Mouse (Mus musculus) c-Kit-positive CD71-negative TER-119-negative erythroid progenitor cells, embryonic 14.5 days (primary cell): ENCODE data around the gene Hoxb3.

Experiments used
- DNase-seq: peaks from one replicate; pipeline ENCODE4 v3.0.0-alpha.2; 2013; ENCODE audit warnings: low read depth

The Hoxb3 gene

DNA sequence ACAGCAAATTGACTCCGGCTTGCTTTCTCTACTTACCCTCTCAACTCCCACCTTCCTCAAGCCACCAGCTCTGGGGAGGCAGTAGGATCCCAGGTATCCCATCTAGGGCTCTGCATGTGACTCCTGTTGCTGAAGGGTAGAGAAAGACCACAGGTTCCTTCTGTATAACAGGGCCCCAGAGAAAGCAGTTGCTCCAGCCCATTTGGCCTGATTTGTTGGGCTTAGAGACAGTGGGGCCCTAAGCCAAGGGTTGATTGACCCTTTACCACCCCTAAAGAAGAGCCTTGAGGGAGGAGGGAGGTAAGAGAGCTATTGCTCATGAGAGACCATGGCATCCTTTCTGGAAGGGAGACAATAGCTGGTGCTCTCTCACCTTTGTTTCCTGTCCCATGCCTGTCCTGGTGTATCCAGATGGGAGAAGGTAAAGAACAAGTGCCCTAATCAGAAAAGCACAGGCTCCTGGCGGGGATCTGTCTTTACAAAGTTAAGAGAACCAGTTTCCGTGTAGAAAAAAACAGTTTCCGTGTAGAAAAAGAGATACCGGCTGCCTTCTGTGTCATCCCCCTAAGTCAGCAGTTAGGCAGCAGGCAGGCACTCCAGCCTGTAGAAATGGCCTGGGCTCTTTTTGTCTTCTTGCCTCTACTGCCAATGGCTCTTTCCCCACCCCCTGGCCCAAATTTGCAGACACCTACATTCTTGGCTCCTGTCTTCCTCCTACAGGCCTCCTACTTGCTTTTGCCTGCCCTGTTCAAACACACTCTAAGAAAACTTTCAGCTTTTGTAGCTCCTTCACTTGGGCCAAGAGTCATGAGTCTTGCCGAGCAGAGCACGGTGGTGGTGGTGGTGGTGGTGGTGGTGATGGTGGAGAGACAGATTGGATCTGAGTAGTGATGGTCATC is 16.1 kb downstream of the Hoxb3 start:
- DNase-seq: no peak

DNA sequence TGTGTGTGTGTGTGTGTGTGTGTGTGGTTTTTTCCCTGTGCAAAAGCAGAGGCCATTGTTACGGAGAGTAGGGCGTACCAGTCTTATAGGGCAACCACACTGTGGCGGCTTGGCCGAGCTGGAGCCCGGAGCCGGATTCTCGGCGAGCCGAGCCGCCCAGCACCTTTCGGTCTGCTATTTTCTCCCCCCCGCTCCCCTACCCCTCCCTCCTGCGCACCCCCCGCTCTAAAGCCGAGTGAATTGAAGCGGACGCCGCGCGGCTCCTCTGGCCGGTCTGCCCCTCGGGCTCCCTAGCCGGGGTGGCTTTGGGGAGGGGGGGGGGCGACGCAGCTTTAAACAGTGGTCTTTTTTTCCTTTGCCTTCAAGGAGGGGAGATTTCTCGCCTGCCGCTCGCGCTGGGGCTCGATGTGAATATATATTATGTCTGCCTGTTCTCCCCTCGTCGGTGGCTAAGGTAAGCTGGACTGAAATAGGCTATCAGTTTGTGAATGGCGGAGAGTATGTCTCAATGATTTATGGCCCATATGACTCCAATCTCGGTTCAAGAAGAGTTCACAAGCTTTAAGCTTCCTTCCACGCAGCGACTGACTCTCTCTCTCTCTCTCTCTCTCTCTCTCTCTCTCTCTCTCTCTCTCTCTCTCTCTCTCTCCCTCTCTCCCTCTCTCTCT is 17.7 kb downstream of the Hoxb3 start:
- no peak for DNase-seq

DNA sequence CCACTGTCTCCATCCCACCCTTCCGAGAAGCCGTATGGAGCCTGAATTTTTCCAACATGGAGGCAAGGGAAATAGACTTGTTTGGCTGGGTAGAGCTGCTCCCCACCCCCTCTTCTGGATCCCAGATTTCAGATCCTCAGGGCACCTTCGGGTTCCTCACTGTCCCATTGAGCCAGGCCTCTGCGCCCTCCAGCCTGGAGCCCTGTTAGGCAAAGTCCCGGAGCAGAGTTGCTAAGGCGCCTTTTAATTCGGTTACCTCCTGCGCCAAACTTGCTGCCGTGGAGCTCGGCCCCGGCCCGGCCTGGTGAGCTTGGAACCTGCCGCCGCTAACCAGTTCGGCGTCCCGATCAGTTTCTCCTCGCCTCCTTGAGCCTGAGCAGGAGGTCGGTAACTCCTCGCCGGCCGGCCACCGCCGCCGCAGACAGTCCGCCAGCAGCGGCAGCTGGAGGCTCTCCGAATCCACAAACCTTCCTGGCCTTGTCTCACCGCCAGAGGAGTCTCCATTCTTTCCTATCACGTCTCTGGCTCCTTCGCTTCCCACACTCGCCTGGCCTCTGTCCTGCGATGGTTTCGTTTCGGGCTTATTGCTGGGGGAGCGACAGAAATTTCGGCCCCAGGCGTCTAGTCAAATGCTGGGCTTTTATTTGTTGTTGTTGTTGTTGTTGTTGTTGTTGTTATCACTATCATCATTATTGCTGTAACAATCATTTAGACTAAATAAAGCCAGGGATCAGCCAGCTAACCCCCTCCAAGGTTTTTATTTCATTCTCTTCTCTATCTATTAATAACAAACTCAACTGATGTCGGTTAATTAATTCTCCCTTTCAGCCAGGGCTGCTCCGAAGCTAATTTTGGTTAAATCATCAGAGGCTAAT is 18.8 kb downstream of the Hoxb3 start:
- DNase-seq: no peak

DNA sequence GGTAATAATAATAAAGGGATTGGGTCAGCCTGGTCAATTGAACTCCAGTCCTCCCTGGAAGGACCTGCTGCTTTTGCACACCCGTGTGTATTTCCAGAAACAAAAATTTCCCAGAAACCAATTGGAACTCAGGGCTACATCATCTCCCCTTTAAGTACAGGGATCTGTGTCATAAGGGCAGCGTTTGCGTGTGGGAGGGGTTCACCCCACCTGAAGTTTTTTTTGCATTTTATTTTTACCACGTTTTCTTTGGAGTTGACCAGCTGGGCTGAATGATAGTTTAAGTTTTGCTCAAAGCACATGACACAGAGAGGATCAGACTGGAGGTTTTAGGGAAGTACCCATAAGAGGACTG is 19.4 kb downstream of the Hoxb3 start:
- DNase-seq: no peak

DNA sequence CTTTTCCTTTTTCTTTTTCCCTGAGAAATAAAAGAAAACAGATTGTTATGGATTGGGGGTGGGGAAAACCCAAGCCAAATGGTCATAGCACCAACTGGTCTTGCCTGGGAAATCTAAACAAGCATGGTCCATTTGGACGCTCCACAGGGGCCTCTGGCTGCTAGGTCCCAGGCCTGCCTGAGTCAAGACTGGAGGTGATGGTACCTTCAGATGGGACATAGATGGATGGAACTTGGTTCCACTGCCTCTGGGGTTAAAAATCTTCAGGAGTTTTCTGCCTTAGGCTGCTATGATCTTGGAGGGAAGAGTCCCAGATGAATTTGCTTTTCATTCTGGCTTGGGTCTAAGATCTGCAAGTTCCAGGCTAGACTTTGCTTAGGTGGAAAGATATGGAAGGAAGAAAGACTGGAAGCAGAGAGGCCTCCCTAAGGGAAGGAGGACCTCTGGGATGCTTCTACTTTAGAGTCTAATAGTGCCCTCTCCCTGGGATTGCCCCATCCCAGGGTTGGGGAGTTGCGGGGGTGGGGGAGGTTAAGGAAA is 20.1 kb downstream of the Hoxb3 start:
- DNase-seq: no peak

DNA sequence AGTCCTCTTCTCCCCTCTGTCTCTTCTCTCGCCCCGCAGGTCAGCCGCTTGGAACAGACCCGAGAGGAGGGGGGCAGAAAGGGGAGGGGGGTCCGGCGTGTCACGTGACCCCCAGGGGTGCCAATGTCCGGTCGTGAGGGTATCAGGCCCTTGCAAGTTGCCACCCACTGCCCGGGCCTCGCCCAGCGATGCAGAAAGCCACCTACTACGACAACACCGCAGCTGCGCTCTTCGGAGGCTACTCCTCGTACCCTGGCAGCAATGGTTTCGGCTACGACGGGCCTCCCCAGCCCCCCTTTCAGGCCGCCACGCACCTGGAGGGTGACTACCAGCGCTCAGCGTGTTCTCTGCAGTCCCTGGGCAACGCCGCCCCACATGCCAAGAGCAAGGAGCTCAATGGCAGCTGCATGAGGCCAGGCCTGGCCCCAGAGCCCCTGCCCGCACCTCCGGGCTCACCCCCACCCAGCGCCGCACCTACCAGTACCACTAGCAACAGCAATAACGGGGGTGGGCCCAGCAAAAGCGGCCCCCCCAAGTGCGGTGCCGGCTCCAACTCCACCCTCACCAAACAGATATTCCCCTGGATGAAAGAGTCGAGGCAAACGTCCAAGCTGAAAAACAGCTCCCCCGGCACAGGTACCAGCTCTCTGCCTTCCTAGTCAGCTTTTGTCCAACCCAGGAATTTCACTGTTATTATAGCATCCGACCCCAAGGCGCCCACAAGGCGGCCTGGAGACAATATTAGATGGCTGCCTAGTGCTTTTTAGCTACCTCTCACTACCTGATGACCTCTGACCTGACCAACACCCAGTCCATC is 21.1 kb downstream of the Hoxb3 start:
- no peak for DNase-seq

DNA sequence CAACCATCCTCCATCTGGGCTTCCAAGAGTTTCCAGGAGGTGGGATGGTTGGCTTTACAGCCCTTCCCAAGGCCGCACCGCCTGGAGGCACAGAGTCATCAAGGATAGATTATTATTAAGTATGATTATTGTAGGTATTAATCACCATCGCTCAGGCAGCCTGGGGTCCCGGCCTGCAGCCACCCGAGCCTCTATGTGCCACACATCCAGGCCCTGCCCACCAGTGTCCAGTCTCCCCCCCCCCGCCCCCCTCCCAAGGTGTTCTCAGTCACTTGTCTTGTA is 21.7 kb downstream of the Hoxb3 start:
- DNase-seq: no peak

DNA sequence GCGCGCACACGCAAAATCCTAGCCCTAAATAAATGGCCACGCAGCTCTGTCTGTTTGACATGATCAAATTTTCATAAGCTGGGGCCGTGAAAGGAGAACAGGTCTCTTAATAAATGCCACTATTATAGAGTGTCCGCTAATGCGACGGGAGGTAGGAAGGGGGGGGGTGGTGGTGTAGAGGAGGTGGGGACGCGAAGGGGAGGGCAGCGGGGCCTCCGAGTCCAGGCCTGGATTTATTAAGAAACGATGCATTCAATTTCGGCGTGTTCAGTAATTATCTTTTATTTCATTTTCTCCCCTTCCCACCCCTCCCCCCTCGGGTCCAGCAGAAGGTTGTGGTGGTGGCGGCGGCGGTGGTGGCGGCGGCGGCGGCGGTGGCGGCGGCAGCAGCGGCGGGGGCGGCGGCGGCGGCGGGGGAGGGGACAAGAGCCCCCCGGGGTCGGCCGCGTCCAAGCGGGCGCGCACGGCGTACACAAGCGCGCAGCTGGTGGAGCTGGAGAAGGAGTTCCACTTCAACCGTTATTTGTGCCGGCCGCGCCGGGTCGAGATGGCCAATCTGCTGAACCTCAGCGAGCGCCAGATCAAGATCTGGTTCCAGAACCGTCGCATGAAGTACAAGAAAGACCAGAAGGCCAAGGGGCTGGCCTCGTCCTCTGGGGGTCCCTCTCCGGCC is 22.2 kb downstream of the Hoxb3 start:
- no peak for DNase-seq

DNA sequence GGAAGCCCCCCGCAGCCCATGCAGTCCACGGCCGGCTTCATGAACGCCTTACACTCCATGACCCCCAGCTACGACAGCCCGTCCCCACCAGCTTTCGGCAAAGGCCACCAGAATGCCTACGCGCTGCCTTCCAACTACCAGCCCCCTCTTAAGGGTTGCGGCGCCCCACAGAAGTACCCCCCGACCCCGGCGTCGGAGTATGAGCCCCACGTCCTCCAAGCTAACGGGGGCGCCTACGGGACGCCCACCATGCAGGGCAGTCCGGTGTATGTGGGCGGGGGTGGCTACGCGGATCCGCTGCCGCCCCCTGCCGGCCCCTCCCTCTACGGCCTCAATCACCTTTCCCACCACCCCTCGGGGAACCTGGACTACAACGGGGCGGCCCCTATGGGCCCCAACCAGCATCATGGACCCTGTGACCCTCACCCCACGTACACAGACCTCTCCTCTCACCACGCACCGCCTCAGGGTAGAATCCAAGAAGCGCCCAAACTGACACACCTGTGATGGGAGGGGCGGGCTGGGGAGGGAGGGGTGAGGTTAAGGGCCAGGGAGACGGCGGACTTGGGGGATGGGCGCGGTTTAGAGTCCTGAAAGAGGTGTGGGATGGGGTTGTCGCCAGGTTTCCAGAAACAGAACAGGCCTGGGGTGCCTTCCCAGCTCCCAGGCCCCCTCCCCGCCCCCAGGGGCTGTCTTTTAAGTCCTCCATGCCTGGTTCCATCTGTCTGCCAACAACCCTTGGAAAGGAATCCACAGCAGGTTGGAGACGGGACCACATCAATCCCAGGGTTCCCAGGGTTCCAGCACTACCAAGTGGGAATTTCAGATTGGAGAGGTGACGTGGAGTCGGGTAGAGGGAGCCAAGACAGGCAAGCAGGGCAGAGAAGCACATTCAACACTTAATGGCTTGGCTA is 23.0 kb downstream of the Hoxb3 start:
- DNase-seq: no peak

DNA sequence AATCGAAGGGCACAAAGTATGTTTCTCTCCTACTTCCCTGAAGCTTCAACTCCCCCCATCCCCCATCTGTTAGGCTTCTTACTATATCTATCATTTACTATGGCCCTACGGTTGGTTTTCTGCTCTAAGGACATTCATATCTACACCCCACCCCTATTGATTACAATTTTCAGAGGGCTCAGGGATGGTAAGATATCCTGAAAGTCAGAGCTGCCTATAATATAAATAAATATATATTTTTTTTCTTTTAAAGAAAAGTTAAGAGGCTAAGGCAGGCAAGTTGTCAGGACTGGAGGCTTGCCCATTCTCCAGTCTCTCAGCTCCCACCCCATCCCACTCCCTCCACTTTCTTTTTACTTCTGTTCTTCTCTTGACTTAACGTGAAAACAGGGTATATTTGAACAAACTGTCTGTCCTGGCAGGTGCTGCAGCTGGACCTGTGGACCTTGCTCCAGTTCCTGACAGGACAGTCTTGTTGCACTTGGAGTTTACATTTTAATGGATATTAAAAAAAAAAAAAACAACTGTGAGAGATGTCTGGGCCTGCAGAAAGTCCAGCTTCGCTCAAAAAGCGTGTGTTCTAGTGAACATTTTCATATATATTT is 23.9 kb downstream of the Hoxb3 start:
- no peak for DNase-seq

DNA sequence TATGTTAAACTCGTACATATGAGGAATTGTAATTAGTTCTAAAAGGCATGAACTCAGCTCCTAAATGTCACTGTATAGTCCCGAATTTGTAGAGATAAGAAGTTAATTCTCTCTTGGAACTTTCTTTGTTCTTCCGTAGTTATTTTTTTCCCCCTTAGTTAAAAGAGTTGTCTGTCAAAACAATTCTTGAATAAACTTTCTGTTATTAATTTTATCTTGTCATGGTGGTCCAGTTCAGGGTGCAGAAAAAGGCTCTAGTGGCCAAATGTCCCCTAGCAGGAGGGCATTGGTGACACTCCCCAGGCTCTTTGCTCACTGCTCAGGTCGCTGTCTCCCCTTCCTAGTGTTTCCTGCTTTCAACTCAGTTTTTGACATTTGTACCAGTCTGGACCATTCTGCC is 24.6 kb downstream of the Hoxb3 start:
- no peak for DNase-seq

DNA sequence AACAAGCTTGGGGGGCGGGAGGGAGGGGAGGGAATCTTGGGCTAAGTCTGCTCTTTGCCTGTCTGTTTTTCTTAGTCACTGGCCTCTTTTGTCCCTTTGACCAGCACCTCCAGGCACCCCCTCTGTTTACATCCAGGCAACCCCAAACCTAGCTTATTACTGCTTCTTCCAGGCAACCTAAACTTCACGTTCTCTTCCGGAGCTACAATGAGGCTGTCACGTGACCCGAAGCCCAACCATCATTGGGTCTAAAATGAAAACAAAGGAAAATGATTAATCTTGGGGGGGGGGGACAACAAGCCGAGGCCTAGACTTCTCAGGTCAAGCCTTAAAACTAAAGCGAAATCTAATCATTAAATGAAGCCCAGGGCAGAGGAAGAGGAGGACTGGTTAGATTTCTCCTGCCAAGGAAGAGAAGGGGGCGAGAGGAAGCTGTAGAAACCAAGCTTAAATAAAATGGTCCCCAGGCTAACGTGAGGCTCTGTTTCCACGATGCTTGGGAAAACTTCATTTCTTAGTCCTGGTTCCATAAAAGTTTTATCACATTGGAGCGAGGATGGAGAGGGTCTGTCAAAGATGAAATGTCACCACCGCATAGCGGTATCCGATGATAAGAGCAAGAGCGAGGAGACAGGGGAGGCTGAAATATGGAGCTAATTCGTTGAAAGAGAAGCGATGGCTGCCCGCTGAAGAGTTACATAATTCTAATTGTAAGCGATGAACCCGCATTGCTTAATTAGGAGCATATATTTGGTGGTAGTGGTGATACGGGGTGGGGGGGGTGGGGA is 25.2 kb downstream of the Hoxb3 start:
- no peak for DNase-seq

DNA sequence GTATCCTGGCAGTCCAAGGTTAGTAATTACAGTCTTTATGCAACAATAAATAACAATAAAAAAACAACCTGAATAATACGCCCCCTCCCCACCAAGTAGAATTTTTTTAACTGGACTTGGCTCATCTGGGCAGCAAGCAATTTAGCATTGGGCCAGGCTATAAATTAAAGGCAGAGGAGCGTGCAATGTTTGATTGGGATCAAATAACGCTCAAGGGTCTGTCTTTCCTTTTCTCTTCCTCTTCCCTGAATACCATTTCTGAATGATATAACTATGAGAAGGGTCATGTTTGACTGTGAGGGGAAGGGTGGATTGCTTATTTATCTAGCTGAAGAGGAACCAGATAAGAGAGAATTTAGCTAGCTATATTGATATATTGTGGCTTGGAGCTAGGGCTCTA is 25.9 kb downstream of the Hoxb3 start:
- no peak for DNase-seq

DNA sequence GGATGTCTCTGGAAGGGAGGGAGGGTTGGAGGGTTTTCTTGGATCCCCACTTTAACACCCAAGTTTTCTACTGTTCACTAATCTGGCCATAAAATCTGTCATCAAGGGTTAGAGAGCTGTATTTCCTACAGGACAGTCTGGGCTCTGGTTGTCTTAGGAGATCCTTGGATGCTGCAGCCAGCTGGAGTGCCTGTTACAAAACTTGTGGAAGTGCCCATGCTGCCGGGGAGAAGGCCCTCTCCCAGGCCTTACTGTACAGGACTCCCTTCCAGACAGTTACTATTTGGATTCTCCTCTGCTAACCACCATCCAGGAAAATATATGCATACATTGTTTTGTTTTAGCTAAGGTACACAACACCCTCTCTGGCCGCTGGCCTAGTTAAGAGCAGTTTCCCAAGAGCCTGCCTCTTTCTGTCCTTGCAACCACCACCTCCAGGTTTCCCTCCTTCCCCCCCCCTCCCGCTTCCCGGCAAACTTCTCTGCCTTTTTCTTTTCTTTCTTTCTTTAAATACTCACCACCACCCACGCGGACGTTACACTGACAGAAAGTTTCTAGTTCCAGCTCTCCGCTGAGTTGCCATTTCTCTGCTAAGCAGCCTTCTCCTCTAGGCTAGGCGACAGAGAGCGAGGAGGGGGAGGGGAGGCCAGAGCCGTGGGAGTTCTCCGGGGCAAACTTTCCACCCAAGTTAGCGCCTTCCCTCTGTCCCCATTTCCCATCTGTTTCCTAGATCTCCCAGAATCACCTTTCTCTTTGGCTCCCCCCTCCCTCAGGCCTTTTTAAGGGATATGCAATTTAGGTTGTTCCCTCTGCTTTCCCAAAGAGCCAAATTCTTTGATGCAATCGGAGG is 26.6 kb downstream of the Hoxb3 start:
- DNase-seq: no peak

DNA sequence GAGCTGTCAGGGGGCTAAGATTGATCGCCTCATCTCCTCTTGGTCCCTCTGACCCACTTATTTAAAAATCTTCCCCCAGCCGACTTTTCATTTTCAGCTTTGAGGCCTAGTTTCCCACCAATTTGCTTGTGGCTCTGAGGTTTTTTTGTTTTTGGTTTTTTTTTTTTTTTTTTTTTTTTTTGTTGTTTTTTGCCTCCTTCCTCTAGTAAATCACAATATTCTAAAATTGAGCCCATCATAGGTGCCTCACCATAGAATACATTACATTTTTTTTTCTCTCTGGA is 27.2 kb downstream of the Hoxb3 start, which contains the start of gene Hoxb2:
Gene Hoxb2, plus strand, starts transcription at position 185 of the 284 bp plus-strand sequence.
- DNase-seq: no peak

DNA sequence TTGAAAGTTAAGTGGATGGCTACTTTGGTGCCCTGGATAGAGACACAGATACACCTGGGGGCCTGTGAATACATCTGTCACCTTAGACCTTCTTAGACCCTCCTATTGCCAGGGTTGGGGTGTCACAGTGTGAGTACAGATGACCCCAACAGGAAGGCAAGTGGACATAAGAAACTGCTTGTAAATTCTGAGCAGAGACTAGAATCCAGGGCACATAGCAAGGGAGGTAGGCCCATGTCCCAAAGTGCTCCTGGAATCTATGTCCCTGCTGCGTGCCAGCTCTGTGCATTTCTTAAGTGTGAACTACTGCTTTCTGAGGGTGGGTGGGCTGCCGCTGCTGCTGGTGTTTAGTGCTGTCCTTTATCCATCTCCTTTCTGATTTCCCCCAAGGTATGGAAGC is 27.7 kb downstream of the Hoxb3 start:
- DNase-seq: no peak

DNA sequence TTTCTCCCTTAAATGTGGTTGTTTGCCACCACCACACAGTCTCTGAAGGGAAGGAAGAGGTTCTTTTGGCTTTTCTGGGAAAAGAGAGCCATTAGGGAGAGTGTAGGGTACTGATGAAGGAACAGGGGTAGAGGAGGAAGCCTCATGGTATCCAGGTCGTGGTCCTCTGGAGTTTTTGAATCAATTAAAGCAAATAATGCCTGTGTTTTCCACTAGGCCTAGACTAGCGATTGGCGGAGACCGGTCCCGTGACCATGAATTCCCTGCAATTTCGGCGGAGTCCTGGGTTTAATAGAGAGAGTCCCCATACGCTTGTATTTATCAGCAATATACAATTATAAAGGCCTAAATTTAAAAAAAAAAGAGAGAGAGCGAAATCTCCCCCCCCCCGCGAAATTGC is 28.2 kb downstream of the Hoxb3 start:
- DNase-seq: no peak

DNA sequence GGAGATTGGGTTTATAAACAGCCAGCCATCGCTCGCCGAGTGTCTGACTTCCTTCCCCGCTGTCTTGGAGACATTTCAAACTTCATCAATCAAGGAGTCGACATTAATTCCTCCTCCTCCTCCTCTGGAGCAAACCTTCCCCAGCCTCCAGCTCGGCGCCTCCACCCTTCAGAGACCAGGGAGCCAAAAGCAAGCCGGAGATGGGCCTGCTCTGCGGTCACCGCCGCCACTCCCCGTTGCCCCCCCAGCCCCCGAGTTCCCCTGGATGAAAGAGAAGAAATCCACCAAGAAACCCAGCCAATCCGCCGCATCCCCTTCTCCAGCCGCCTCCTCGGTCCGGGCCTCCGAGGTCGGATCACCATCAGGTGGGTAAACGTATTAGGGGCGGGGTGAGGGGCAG is 28.7 kb downstream of the Hoxb3 start:
- DNase-seq: no peak
